Mouse (Mus musculus) testis, adult 2 months (tissue): ENCODE results near the gene Ccr4. TPM values are rescaled to one million over a fixed set of nuclear protein-coding genes. Genes with fewer than 3 reads are reported as not detected.

Experiments used
- H3K27ac ChIP-seq: fragments of 200-500 bp; 2 replicates; pipeline ENCODE4 v1.5.1; 2012; ENCODE audit warnings: low read depth, low read length; ENCODE audit not compliant: control insufficient read depth, insufficient read depth
- H3K27me3 ChIP-seq: fragments of 200-500 bp; 2 replicates; pipeline ENCODE4 v1.6.1; 2012; ENCODE audit warnings: mild to moderate bottlenecking, low read length, moderate library complexity; ENCODE audit not compliant: control insufficient read depth, insufficient read depth
- H3K36me3 ChIP-seq: fragments of 200-500 bp; 2 replicates; pipeline ENCODE4 v1.6.1; 2012; ENCODE audit warnings: mild to moderate bottlenecking, low read length; ENCODE audit not compliant: control insufficient read depth, insufficient read depth
- H3K4me1 ChIP-seq: fragments of 200-500 bp; 2 replicates; pipeline ENCODE4 v1.6.1; 2012; ENCODE audit warnings: low read length; ENCODE audit not compliant: control insufficient read depth, insufficient read depth
- H3K4me3 ChIP-seq: fragments of 200-500 bp; 2 replicates; pipeline ENCODE4 v1.5.1; 2012; ENCODE audit warnings: low read depth, mild to moderate bottlenecking, low read length, moderate library complexity, mixed read lengths; ENCODE audit not compliant: control insufficient read depth
- CTCF ChIP-seq: fragments of 200-500 bp; IDR thresholded peaks from 2 replicates; pipeline ENCODE4 v1.5.1; 2012; ENCODE audit warnings: low read depth, mild to moderate bottlenecking, inconsistent platforms, low read length, moderate library complexity; ENCODE audit not compliant: control insufficient read depth, insufficient read depth, insufficient replicate concordance
- POLR2A ChIP-seq: fragments of 200-500 bp; IDR thresholded peaks from 2 replicates; pipeline ENCODE4 v1.6.1; 2012; ENCODE audit warnings: low read depth, mild to moderate bottlenecking, inconsistent platforms, low read length, moderate library complexity; ENCODE audit not compliant: control insufficient read depth
- polyA plus RNA-seq: library from polyadenylated mRNA; depleted of rRNA; stranded (reverse); fragments of >200 nt; gene quantifications from 2 replicates; pipeline ENCODE4 v1.2.3, GENCODE M21; 2012; rRNA removed

The Ccr4 gene
- polyA plus RNA-seq, result 8.7 and 9.2 TPM in 2 replicates

DNA sequence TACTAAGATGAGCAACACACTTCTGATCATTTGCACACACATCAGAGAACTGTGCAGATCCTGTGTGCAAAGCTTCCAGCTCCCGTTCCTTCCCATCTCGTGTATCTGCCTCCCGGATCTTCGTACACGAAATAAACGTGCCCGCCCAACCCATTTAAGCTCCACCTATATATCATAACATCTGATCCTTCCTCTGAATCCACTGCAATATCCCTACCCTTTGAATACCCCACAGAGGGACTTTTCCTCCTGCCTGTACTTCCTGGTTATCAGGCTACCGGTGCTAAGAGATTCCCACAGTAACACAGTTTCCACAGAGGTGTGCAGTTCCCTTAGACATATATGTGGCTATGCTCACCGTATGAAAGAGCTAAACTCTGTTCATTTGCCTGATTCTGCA, at the start of gene Ccr4:
TSS of gene Ccr4 (minus strand) at position 101 of the 400 bp plus-strand sequence.
- no peak within 1 kb of the TSS for H3K27ac ChIP-seq

DNA sequence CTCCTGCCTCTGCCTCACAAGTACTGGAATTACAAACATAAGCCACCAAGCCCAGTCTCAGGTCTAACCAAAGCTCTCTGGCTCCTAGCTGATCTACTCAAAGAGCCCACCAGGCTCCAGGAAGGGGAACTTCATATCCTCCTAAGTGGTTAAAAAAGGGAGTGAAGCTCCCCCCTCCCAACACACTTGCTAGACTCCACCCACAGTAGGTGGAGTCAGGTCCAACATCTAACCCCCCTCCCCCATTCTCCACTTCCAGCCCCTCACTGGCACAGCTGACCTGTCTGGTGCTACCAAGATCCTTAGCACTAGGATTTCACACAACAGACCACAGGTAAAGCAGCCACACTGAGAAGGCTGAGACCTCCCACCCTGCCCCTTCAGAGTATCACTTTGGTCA, 49.1 kb upstream of the Ccr4 start:
- H3K36me3 ChIP-seq, result no peaks in the 10 kb centered on the region
- no peak overlapping the region for H3K4me3 ChIP-seq
- no peak for TF ChIP-seq CTCF
- no peak for TF ChIP-seq POLR2A
- H3K4me1 ChIP-seq, result peaks cover 5% of the 10 kb centered on the region; the same call in 1 of the 2 replicates
- H3K27me3 ChIP-seq, result no peaks in the 10 kb centered on the region
- H3K27ac ChIP-seq, result no peak overlapping the region

More for the DNA sequence above, at the start of gene Ccr4:
- Histone ChIP-seq H3K36me3 (no peaks in the 10 kb centered on the region), H3K4me3 (no peak within 1 kb of the TSS), H3K27me3 (no peaks in the 10 kb centered on the region), H3K4me1 (peaks cover 5% of the 10 kb centered on the region)
- TF ChIP-seq CTCF (no peak), POLR2A (no peak)

DNA sequence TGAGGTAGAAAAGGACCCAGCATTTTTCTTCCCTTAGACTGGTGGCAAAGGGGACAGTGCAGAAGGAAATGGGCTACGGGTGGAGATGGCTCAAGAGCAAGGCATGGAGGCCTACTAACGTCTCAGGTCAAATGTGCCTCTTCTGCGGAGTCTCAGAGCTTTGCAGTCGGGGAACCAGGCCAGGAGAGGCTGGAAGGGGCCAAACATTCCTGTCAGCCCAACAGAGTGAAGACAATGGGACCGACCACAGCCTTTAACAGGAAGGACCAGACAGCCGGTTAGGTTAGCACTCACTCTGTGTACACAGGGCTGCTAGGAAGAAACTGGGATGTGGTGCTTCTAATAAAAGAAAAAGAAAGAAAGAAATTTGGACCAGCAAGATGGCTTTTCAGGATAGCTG, 45.3 kb upstream of the Ccr4 start:
- H3K27me3 ChIP-seq, result no peaks in the 10 kb centered on the region
- no peaks in the 10 kb centered on the region for H3K36me3 ChIP-seq
- no peak overlapping the region for H3K27ac ChIP-seq
- TF ChIP-seq CTCF (no peak), POLR2A (no peak)
- peaks cover 5% of the 10 kb centered on the region; the same call in 1 of the 2 replicates for H3K4me1 ChIP-seq
- no peak overlapping the region for H3K4me3 ChIP-seq

DNA sequence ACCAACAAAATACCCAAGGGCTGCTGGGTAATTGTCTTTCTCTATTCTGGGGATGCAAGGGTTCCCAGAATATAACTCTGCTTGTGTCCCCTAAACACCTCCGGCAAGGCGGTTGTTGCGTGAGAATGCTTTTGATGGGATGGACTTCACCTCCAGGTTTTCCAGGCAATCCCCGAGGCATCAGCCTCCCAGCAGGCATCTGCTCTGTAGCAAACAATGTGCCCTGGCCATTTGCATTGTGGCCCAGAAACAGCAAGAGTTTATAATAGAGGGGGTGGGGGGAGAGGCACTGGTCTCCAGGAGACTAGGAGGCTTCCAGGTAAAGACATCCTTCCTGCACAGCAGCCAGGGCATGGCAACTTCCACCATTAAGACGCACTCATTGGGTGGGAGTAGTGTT, 44.4 kb upstream of the Ccr4 start:
- TF ChIP-seq POLR2A, result no peak
- no peak for TF ChIP-seq CTCF
- no peak overlapping the region for H3K4me3 ChIP-seq
- no peaks in the 10 kb centered on the region for H3K36me3 ChIP-seq
- peaks cover 5% of the 10 kb centered on the region; the same call in 1 of the 2 replicates for H3K4me1 ChIP-seq
- H3K27ac ChIP-seq, result no peak overlapping the region
- no peaks in the 10 kb centered on the region for H3K27me3 ChIP-seq

DNA sequence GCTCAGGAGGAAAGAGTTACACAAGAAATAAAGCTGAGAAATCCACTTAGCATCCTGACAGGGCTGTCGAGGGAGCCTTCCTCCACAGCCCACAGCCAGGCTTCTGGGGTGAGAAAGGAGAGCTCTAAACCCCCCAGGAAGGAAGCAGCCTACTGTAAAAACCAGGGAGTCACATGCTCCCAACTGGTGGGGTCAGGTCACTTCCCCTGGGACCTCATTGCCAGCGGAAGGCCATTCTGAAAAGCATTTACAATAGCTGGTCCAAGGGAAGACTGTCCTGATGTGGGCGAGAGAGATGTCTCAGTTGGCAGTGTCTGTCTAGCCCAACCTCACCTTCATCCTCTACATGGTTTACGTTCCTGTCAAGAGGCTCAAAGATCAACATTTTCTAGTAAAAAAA, 43.8 kb upstream of the Ccr4 start:
- H3K36me3 ChIP-seq, result no peaks in the 10 kb centered on the region
- H3K4me3 ChIP-seq, result no peak overlapping the region
- peaks cover 5% of the 10 kb centered on the region; the same call in 1 of the 2 replicates for H3K4me1 ChIP-seq

DNA sequence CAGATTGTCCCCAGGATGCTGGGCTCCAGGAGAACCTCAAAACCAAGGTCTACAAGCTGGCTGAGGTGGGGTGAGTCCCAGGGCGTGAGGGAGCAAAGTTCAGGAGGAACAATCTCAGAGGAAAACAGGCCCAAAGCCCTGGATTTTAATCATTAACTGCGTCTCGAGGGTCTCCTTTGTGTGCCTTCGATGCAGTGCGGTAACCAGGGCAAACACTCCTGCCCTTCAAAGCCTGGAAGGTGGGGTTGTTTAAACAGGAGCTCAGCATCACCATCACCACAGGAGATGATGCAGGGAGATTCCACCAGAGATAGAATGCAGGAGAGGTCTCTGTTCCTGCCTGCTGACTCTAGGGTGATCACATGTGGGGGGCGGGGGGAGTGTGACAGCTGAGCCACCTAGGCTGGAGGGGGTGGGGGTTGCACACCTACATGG, 42.9 kb upstream of the Ccr4 start:
- Histone ChIP-seq H3K4me3 (no peak overlapping the region), H3K36me3 (no peaks in the 10 kb centered on the region), H3K27me3 (no peaks in the 10 kb centered on the region), H3K27ac (no peak overlapping the region), H3K4me1 (peaks cover 5% of the 10 kb centered on the region; the same call in 1 of the 2 replicates)
- TF ChIP-seq POLR2A (no peak), CTCF (no peak)

More for the DNA sequence above, 43.8 kb upstream of the Ccr4 start:
- no peak for TF ChIP-seq CTCF
- no peak for TF ChIP-seq POLR2A
- H3K27me3 ChIP-seq, result no peaks in the 10 kb centered on the region
- no peak overlapping the region for H3K27ac ChIP-seq

DNA sequence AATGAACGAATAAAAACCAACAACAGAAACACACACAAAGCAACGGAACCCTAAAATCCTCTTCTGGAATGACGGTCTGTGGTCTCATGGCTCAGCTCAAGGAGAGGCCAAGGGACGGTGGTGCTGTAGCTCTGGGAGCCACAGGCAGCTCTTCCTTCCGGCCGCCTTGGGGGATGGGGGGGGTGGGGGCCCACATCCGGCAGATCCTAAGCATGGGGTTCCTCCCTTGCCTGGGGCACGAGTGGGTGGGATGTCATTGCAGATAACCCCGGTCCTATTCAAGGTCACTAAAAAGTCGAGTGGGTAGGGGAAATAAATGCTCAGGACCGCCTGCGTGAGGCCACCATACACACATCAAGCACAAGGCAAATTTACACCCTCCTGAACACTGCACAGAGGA, 42.0 kb upstream of the Ccr4 start:
- no peak for TF ChIP-seq POLR2A
- TF ChIP-seq CTCF, result no peak
- Histone ChIP-seq H3K4me3 (no peak overlapping the region), H3K27ac (no peak overlapping the region), H3K27me3 (no peaks in the 10 kb centered on the region), H3K4me1 (peaks cover 5% of the 10 kb centered on the region; the same call in 1 of the 2 replicates), H3K36me3 (no peaks in the 10 kb centered on the region)

DNA sequence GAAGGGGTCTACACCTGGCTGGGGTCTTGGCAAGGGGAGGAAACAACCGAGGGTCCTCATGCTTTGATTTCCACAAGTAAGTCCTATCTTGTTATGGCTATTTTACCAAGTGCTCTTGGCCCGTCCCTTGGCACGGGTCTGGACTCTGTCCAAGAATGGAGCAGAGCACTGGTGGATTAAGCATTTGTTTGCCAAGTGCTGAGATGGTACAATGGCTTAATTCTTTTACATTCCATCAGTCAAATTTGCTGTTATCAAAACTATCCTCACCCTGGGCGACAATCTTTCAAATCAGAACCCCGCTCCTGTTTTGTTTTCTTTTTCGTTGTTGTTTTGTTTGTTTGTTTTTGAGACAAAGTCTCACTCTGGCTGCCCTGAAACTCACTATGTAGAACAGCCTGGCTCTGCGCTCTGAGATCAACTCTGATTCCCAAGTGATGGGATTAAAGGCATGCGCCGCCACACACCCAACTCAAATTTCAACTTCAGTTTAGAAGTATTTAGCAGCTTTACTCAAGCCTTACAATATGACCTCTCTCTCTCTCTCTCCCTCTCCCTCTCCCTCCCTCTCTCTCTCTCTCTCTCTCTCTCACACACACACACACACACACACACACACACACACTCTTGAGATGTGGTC, 40.2 kb upstream of the Ccr4 start:
- no peak overlapping the region for H3K4me3 ChIP-seq
- peaks cover 5% of the 10 kb centered on the region; the same call in 1 of the 2 replicates for H3K4me1 ChIP-seq
- no peak overlapping the region for H3K27ac ChIP-seq
- no peak for TF ChIP-seq CTCF
- TF ChIP-seq POLR2A, result no peak
- no peaks in the 10 kb centered on the region for H3K36me3 ChIP-seq
- no peaks in the 10 kb centered on the region for H3K27me3 ChIP-seq
